Mouse (Mus musculus) urinary bladder, postnatal 36 days (tissue): Measurements from ENCODE around the gene Slco3a1.
A peak's percentile ranks its signal among the peaks of the same experiment; 100 is the strongest.

Experiments used
- DNase-seq, 2 experiments: peaks; one replicate each; pipeline ENCODE4 v3.0.0; 2022; ENCODE audit warnings: low spot score in 2 of 2, mixed read lengths in 1 of 2

The Slco3a1 gene

GRCm38 (mm10) chr7:74554608-74555311, at the start of gene Slco3a1:
Slco3a1 (minus strand) TSS chr7:74554780.
- DNase-seq: peak; percentile 75 to 79

DNA sequence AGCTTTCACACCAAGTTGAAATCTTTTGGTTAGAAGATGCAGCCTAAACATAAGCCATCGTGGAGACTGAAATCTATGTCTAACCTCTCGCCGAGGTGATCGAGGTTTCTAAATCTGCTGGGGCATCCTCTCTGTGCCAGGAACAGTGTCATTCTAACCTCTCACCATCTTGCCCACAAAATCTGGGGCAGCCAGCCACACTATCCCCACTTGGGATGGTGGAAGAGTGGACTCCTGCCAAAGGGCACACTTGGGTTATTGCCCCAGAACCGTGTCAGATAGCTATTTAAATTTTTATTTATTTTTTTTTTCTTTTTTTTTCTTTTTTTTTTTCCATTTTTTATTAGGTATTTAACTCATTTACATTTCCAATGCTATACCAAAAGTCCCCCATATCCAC, 46.4 kb upstream of the Slco3a1 start:
- DNase-seq: no peak

DNA sequence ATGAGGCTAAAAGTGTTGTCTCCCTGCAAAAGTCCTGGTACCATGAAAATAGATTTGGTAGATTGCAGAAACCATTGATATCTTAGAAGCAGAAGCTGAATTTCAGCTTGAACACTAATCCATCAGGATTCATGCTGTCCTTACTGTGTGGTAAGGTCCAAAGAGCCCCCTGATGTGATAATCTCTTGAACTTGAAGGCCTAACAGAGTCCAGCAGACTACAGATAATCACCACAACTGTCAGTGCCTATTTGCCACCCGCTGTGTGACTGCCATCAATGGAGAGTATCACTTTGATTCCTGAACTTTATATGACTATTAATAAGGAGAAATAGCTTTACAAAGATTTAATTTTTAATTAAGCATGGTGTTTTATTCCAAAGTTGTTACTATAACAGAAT, 24.8 kb upstream of the Slco3a1 start:
- DNase-seq: no peak

DNA sequence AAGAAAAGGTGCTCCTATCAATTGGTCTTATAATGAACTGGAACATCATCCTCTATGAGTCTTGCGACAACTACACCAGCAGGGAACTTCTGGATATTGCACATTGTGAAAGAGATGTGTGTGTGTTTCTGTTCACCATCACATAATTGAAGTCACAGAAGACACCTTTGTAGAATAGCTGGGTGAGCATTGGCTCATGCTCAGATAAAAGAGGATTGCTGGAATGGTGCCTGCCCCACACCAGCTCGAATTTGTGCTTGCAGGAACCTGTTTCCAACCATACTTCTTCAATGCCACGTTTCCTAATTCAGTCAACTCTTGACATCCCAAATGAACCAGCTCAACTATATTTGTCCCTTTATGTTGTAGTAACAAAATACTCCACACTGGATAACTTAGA, 21.1 kb upstream of the Slco3a1 start:
- DNase-seq: no peak

GRCm38 (mm10) chr7:74555416-74555815, 836 bp upstream of the Slco3a1 start:
- DNase-seq: peak; percentile 49 to 51

GRCm38 (mm10) chr7:74554041-74554561, 479 bp downstream of the Slco3a1 start:
- peak; percentile 33 to 46 for DNase-seq

DNA sequence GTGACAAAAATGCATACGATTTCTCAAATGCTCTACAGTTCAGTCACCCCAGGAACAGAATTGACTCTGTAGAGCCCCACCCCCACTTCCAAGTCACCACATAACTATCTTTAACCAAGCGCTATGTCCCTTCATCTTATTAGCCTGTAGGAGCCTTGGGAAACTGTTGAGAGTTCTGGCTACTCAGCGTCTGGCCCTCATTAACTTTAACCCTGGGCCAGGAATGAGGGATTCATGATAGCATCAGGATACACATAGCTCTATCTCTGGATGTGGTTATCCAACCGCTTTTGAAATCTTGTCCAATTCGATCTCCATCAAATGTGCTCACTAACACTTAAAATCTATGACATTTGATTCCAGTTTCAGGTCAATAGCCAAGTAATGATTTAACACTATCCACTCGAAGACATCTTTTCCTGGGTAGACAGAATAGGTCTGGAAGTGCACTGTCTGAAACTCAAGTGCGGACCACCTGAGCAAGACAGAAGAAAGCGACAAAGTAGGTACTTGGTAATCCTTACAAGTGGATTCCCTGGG, 1.4 kb downstream of the Slco3a1 start:
- no peak for DNase-seq

- no peak for DNase-seq
These were observed 2.0 kb downstream of the Slco3a1 start for GRCm38 (mm10) chr7:74552546-74552945.

- no peak for DNase-seq
These were observed 2.6 kb downstream of the Slco3a1 start for GRCm38 (mm10) chr7:74552000-74552358.

DNA sequence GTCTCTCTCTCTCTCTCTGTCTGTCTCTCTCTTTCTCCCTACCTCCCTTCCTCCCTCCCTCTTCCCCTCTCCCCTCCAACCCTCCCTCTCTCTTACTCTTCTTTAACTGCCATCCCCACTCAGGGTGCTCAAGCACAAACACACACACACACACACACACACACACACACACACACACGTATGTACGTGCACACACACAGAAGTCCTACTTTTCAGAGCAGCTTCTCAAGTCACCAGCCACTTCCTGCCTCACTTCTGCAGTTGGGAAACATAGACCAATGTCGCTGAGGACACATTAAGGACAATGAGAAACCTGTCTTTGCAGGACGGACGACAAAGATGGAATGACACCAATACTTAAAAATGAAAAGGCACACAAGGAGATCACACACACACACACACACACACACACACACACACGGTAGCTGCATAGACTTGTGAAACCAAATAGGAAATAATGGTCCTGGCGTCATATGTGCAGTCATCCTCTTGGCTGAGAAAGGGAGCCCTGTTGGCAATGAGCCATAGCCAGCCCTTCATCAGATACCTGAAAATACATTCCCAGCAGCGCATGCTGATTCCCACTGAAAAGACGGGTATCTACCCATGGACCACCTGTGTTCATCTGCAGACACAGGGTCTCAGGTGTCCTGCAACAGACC, 3.1 kb downstream of the Slco3a1 start:
- no peak for DNase-seq

- DNase-seq: no peak
These were observed 4.9 kb downstream of the Slco3a1 start for GRCm38 (mm10) chr7:74549686-74550085.

GRCm38 (mm10) chr7:74549013-74549582, 5.5 kb downstream of the Slco3a1 start:
- DNase-seq: no peak

- no peak for DNase-seq
These were observed 7.9 kb downstream of the Slco3a1 start for GRCm38 (mm10) chr7:74546691-74547090.

DNA sequence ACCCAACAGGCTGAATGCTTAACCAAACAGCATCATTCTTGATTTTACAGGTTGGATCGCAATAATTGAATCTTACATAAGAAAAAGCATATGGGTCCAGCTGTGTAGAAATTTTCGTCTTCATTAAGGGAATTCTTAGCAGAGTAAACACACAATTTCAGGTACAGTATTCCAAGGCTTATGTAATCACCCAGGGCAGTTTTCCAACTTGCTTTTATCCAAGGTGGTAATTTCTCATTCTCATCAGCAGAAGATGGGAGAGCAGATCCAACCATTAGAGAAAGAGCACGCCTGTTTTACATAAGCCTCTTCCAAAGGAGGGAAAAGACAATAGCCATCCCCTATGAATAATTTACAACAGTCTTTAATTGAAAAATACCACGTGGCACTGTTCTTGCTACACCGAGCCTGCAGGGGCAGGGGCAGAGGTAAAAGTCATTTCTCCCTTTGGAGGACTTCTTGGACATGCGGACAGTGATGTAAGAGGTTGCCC, 9.0 kb downstream of the Slco3a1 start:
- DNase-seq: no peak

DNA sequence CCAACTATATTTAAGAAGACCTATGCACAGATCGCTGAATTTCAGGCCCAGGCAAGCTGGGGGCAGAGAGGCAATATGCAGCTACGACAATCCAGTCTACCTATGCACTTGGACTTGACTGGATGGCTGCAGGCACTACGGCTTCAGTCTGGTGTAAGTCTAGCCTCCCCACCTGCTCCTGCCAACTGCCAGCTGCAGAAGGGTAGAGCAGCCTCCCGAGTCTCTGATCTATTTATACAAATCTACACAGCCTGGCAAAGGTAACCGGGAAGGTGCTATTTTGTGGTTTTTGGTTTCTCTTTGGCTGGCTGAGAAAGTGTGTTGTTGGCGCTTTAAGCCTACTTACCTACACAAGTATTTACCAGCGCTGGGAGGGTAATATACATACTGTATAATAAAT, 10.3 kb downstream of the Slco3a1 start:
- no peak for DNase-seq

DNA sequence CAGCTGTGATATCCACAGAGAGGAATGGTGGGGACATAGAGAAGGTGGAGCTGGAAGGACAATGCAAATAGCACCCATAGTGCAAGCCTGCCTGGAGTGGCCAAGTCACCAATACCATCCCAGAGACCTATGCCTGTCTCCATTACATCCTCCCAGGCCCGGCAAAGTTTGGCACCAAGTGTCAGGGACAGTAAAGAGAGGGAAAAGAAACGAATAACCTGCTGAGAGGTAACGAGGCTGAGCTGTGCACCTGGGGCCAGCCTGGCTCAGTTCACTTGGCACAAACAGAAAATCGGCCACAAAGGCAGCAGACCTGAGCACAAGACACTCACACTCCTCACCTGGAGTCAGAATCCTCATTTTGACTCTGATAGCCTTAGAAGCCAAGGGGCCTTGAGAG, 12.6 kb downstream of the Slco3a1 start:
- no peak for DNase-seq

GRCm38 (mm10) chr7:74540933-74541725, 13.5 kb downstream of the Slco3a1 start:
- no peak for DNase-seq

- DNase-seq: no peak
These were observed 18.4 kb downstream of the Slco3a1 start for GRCm38 (mm10) chr7:74536186-74536585.

GRCm38 (mm10) chr7:74531468-74532097, 23.0 kb downstream of the Slco3a1 start:
- DNase-seq: no peak

DNA sequence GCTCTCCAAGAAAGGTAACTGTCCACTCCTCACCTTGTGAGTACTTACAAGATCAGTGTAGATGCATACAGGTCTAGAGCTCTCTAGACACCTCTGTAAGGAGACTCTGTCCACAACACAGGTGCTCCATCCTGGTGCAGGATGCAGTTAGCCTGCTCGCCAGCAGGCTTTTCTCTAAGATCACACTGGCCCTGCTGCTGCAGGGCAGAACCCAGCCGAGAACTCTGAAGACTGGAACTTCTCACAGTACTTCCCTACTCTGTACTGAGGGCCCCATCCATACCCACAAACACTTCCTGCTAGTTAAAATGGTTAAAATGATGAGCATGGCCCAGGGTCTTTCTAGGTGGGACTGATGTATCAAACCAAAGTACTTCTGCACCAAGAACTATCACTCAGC, 24.7 kb downstream of the Slco3a1 start:
- DNase-seq: no peak

GRCm38 (mm10) chr7:74529183-74529757, 25.3 kb downstream of the Slco3a1 start:
- DNase-seq: no peak
